Mouse (Mus musculus) liver, embryonic 12.5 days (tissue): Measurements from ENCODE around the gene Lamtor3. TPM values are rescaled to one million over a fixed set of nuclear protein-coding genes. Genes with fewer than 3 reads are reported as not detected.

ENCODE experiments used
- ATAC-seq: fragments of 200-750 bp; cut with Nextera tagmentation; 2 replicates; pipeline ENCODE4 v1.8.0; 2017; ENCODE audit warnings: moderate number of reproducible peaks, mild to moderate bottlenecking, moderate library complexity
- H3K27ac ChIP-seq: fragments of 300-500 bp; sonication (generic); 2 replicates; pipeline ENCODE4 v1.5.1; 2016; ENCODE audit warnings: mild to moderate bottlenecking
- H3K27me3 ChIP-seq: fragments of 300-500 bp; sonication (generic); replicated peaks from 2 replicates; pipeline ENCODE4 v1.6.1; 2016; ENCODE audit warnings: mild to moderate bottlenecking, moderate library complexity
- H3K36me3 ChIP-seq: fragments of 300-500 bp; sonication (generic); 2 replicates; pipeline ENCODE4 v1.6.1; 2016; ENCODE audit warnings: mild to moderate bottlenecking, moderate library complexity
- H3K4me1 ChIP-seq: fragments of 300-500 bp; sonication (generic); 2 replicates; pipeline ENCODE4 v1.6.1; 2016
- H3K4me2 ChIP-seq: fragments of 300-500 bp; sonication (generic); 2 replicates; pipeline ENCODE4 v1.6.1; 2016; ENCODE audit warnings: mild to moderate bottlenecking, moderate library complexity
- H3K4me3 ChIP-seq: fragments of 300-500 bp; sonication (generic); 2 replicates; pipeline ENCODE4 v1.5.1; 2016; ENCODE audit warnings: mild to moderate bottlenecking, moderate library complexity
- H3K9ac ChIP-seq: fragments of 300-500 bp; sonication (generic); 2 replicates; pipeline ENCODE4 v1.6.1; 2016; ENCODE audit warnings: mild to moderate bottlenecking, moderate library complexity
- H3K9me3 ChIP-seq: fragments of 300-500 bp; sonication (generic); replicated peaks from 2 replicates; pipeline ENCODE4 v1.6.1; 2016; ENCODE audit warnings: mild to moderate bottlenecking, moderate library complexity
- WGBS: fragments of 180-500 bp; shearing (Covaris S2); methylation state at CpG from one replicate; pipeline ENCODE4 v1.1.7; 2016; ENCODE audit not compliant: insufficient replicate concordance; 5-methylcytosine and 5-hydroxymethylcytosine counted together
- polyA plus RNA-seq: library from polyadenylated mRNA; unstranded; fragments of >200 nt; fragmentation: Nextera tagmentation; extraction: Ambion mirVana; gene quantifications from 2 replicates; pipeline ENCODE4 v1.2.1, GENCODE M21; 2016

The Lamtor3 gene
- polyA plus RNA-seq, result 72.6 and 77.5 TPM in 2 replicates

- H3K36me3 ChIP-seq, result peaks cover 25% of the 10 kb centered on the region
- 2% methylated on average over 47 of the region's 47 CpGs for WGBS
- H3K27me3 ChIP-seq, result no peaks in the 10 kb centered on the region
- H3K27ac ChIP-seq, result peak within 1 kb of the TSS; percentile 93
- peaks cover 29% of the 10 kb centered on the region for H3K4me1 ChIP-seq
- peak within 1 kb of the TSS; percentile 88 for H3K4me2 ChIP-seq
- peak; percentile 92 for ATAC-seq
- no peaks in the 10 kb centered on the region for H3K9me3 ChIP-seq
- H3K4me3 ChIP-seq, result peak within 1 kb of the TSS; percentile 94
- peak within 1 kb of the TSS; percentile 93 for H3K9ac ChIP-seq
These were observed at the start of gene Lamtor3 for GRCm38 (mm10) chr3:137918172-137918931. Gene Lamtor3, plus strand, starts transcription at chr3:137918506.

GRCm38 (mm10) chr3:137869395-137869794, 48.9 kb upstream of the Lamtor3 start:
- Histone ChIP-seq H3K9me3 (no peaks in the 10 kb centered on the region), H3K27me3 (no peaks in the 10 kb centered on the region), H3K36me3 (peaks cover 14% of the 10 kb centered on the region), H3K4me2 (peak overlapping the region; percentile 97), H3K4me1 (peaks cover 27% of the 10 kb centered on the region), H3K27ac (no peak overlapping the region), H3K4me3 (no peak overlapping the region), H3K9ac (peak overlapping the region; percentile 22; the same call in 1 of the 2 replicates)
- no peak for ATAC-seq
- 92% methylated on average over 9 of the region's 9 CpGs for WGBS

GRCm38 (mm10) chr3:137879313-137879712, 39.0 kb upstream of the Lamtor3 start:
- 0 out of 2 replicates have a peak, but pooled peaks have one; percentile 15 for ATAC-seq
- 0 out of 2 replicates have a peak overlapping the region, but pooled peaks have one; percentile 41 for H3K27ac ChIP-seq
- no peaks in the 10 kb centered on the region for H3K27me3 ChIP-seq
- H3K4me3 ChIP-seq, result no peak overlapping the region
- H3K9me3 ChIP-seq, result no peaks in the 10 kb centered on the region
- H3K4me2 ChIP-seq, result no peak overlapping the region
- peaks cover 8% of the 10 kb centered on the region for H3K36me3 ChIP-seq
- no peak overlapping the region for H3K9ac ChIP-seq
- WGBS, result 50% methylated on average over 3 of the region's 3 CpGs
- peaks cover 15% of the 10 kb centered on the region for H3K4me1 ChIP-seq

GRCm38 (mm10) chr3:137880109-137880748, 38.1 kb upstream of the Lamtor3 start:
- Histone ChIP-seq H3K9ac (no peak overlapping the region), H3K9me3 (no peaks in the 10 kb centered on the region), H3K27ac (peak overlapping the region; percentile 56; the same call in 1 of the 2 replicates), H3K4me2 (no peak overlapping the region), H3K36me3 (peaks cover 8% of the 10 kb centered on the region), H3K4me1 (peaks cover 15% of the 10 kb centered on the region), H3K4me3 (no peak overlapping the region), H3K27me3 (no peaks in the 10 kb centered on the region)
- ATAC-seq, result no peak
- 74% methylated on average over 4 of the region's 4 CpGs for WGBS

GRCm38 (mm10) chr3:137881093-137881492, 37.2 kb upstream of the Lamtor3 start:
- Histone ChIP-seq H3K9ac (no peak overlapping the region), H3K36me3 (peaks cover 8% of the 10 kb centered on the region), H3K27me3 (no peaks in the 10 kb centered on the region), H3K4me1 (peaks cover 15% of the 10 kb centered on the region), H3K4me2 (no peak overlapping the region), H3K27ac (no peak overlapping the region), H3K4me3 (no peak overlapping the region), H3K9me3 (no peaks in the 10 kb centered on the region)
- ATAC-seq, result no peak
- 90% methylated on average over 5 of the region's 5 CpGs for WGBS

- no peaks in the 10 kb centered on the region for H3K27me3 ChIP-seq
- H3K4me2 ChIP-seq, result no peak overlapping the region
- no peak overlapping the region for H3K27ac ChIP-seq
- WGBS, result 70% methylated on average over 7 of the region's 7 CpGs
- no peak overlapping the region for H3K9ac ChIP-seq
- no peak overlapping the region for H3K4me3 ChIP-seq
- H3K9me3 ChIP-seq, result no peaks in the 10 kb centered on the region
- peaks cover 28% of the 10 kb centered on the region for H3K36me3 ChIP-seq
- peaks cover 15% of the 10 kb centered on the region for H3K4me1 ChIP-seq
- no peak for ATAC-seq
These were observed 30.3 kb upstream of the Lamtor3 start for GRCm38 (mm10) chr3:137887961-137888360.

- no peak for ATAC-seq
- H3K4me3 ChIP-seq, result no peak overlapping the region
- H3K9me3 ChIP-seq, result no peaks in the 10 kb centered on the region
- H3K9ac ChIP-seq, result no peak overlapping the region
- no peak overlapping the region for H3K27ac ChIP-seq
- no peak overlapping the region for H3K4me2 ChIP-seq
- peaks cover 47% of the 10 kb centered on the region for H3K36me3 ChIP-seq
- 73% methylated on average over 3 of the region's 3 CpGs for WGBS
- H3K27me3 ChIP-seq, result no peaks in the 10 kb centered on the region
- H3K4me1 ChIP-seq, result peaks cover 15% of the 10 kb centered on the region
These were observed 27.2 kb upstream of the Lamtor3 start for GRCm38 (mm10) chr3:137891089-137891488.

- no peak overlapping the region for H3K4me2 ChIP-seq
- WGBS, result 83% methylated on average over 4 of the region's 4 CpGs
- H3K4me3 ChIP-seq, result no peak overlapping the region
- no peak for ATAC-seq
- no peak overlapping the region for H3K9ac ChIP-seq
- H3K4me1 ChIP-seq, result peaks cover 15% of the 10 kb centered on the region
- peaks cover 47% of the 10 kb centered on the region for H3K36me3 ChIP-seq
- H3K9me3 ChIP-seq, result no peaks in the 10 kb centered on the region
- H3K27ac ChIP-seq, result no peak overlapping the region
- no peaks in the 10 kb centered on the region for H3K27me3 ChIP-seq
These were observed 26.2 kb upstream of the Lamtor3 start for GRCm38 (mm10) chr3:137892118-137892517.

- no peak overlapping the region for H3K27ac ChIP-seq
- H3K27me3 ChIP-seq, result no peaks in the 10 kb centered on the region
- peaks cover 6% of the 10 kb centered on the region for H3K4me1 ChIP-seq
- H3K9me3 ChIP-seq, result no peaks in the 10 kb centered on the region
- ATAC-seq, result no peak
- peaks cover 48% of the 10 kb centered on the region for H3K36me3 ChIP-seq
- H3K9ac ChIP-seq, result no peak overlapping the region
- no peak overlapping the region for H3K4me2 ChIP-seq
- WGBS, result 78% methylated on average over 4 of the region's 4 CpGs
- no peak overlapping the region for H3K4me3 ChIP-seq
These were observed 24.5 kb upstream of the Lamtor3 start for GRCm38 (mm10) chr3:137893789-137894188.

GRCm38 (mm10) chr3:137895196-137895595, 23.1 kb upstream of the Lamtor3 start:
- WGBS, result 74% methylated on average over 3 of the region's 3 CpGs

GRCm38 (mm10) chr3:137896386-137896785, 21.9 kb upstream of the Lamtor3 start:
- H3K27me3 ChIP-seq, result no peaks in the 10 kb centered on the region
- ATAC-seq, result no peak
- 79% methylated on average over 4 of the region's 4 CpGs for WGBS

More at GRCm38 (mm10) chr3:137895196-137895595, 23.1 kb upstream of the Lamtor3 start:
- no peaks in the 10 kb centered on the region for H3K27me3 ChIP-seq
- no peak overlapping the region for H3K4me2 ChIP-seq
- no peak overlapping the region for H3K9ac ChIP-seq
- H3K4me3 ChIP-seq, result no peak overlapping the region
- H3K9me3 ChIP-seq, result no peaks in the 10 kb centered on the region
- H3K4me1 ChIP-seq, result no peaks in the 10 kb centered on the region
- no peak for ATAC-seq
- peaks cover 34% of the 10 kb centered on the region for H3K36me3 ChIP-seq
- H3K27ac ChIP-seq, result no peak overlapping the region

GRCm38 (mm10) chr3:137896867-137897266, 21.4 kb upstream of the Lamtor3 start:
- WGBS, result 88% methylated on average over 3 of the region's 3 CpGs
- peaks cover 34% of the 10 kb centered on the region for H3K36me3 ChIP-seq
- H3K9ac ChIP-seq, result no peak overlapping the region
- no peak overlapping the region for H3K4me2 ChIP-seq
- H3K4me3 ChIP-seq, result no peak overlapping the region
- no peak for ATAC-seq
- H3K9me3 ChIP-seq, result no peaks in the 10 kb centered on the region
- H3K27ac ChIP-seq, result no peak overlapping the region
- H3K4me1 ChIP-seq, result no peaks in the 10 kb centered on the region
- no peaks in the 10 kb centered on the region for H3K27me3 ChIP-seq

More at GRCm38 (mm10) chr3:137896386-137896785, 21.9 kb upstream of the Lamtor3 start:
- no peak overlapping the region for H3K4me2 ChIP-seq
- H3K9ac ChIP-seq, result no peak overlapping the region
- no peaks in the 10 kb centered on the region for H3K4me1 ChIP-seq
- no peak overlapping the region for H3K27ac ChIP-seq
- peaks cover 34% of the 10 kb centered on the region for H3K36me3 ChIP-seq
- no peaks in the 10 kb centered on the region for H3K9me3 ChIP-seq
- H3K4me3 ChIP-seq, result no peak overlapping the region
